Comparison of ENCODE assay signal across 9 mouse cellular contexts in the genomic region with DNA sequence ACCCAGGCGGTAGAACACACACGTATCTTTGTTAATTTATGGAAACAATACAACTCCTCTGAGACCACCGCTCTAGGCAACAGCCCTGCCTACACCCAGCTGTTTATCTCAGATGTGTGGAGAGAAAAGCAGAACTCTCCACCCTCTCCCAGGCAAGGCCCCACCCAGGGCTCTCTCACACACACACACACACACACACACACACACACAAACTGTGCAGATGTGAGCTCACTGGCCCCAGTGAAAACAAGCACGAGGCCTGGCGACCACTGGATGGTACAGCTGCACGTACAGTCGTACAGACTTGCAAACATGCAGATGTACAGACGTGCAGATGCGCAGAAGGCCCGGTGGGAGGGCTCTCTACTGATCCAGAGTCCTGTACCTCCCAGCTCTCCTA. TPM values are rescaled to one million over a fixed set of nuclear protein-coding genes. Genes with fewer than 3 reads are reported as not detected.
DNase-seq lines count a peak whose midpoint lies in the region; ATAC-seq and TF ChIP-seq lines count a peak whose summit lies in the region.
"Had no signal": no experiment of that assay in that cellular context is flagged by ENCODE, and none has a peak within 500 bp of the region (broad histone marks: within the 10 kb centered on the region; RNA-seq: fewer than 3 reads in every experiment).

No protein-coding gene starts in this region.

- peaks cover 2% of the 10 kb centered on the region; the same call in 1 of the 2 replicates for H3K36me3 ChIP-seq in heart, adult 2 months (ENCODE audit: control insufficient read depth, insufficient read depth, low read length)
- H3K36me3 ChIP-seq in hindbrain, embryonic 14.5 days (replicated peaks; ENCODE audit: control insufficient read depth, insufficient read depth) = no peaks in the 10 kb centered on the region

- WGBS in heart, adult 2 months = 65% methylated on average over 10 of the region's 10 CpGs
- 54% methylated on average over 10 of the region's 10 CpGs for WGBS in hindbrain, embryonic 14.5 days
- 41% methylated on average over 10 of the region's 10 CpGs for WGBS in olfactory bulb, adult 2 months

- peaks cover 19% of the 10 kb centered on the region for H3K4me1 ChIP-seq in heart, adult 2 months (ENCODE audit: control insufficient read depth, insufficient read depth, low read length)
- H3K4me1 ChIP-seq in hindbrain, embryonic 14.5 days (replicated peaks; ENCODE audit: control insufficient read depth, insufficient read depth, low read length) = peaks cover 15% of the 10 kb centered on the region; the same call in 1 of the 2 replicates
- H3K4me1 ChIP-seq in olfactory bulb, adult 2 months (ENCODE audit: control insufficient read depth, insufficient read depth, low read length) = peaks cover 44% of the 10 kb centered on the region

- intact Hi-C loops in heart, adult 2 months (cut with DNase I) = loop anchor here (2.0 kb wide), 1 partner anchor 26 kb away; no protein-coding TSS in a partner anchor

- DNase-seq in heart, adult 2 months = peak in 1 of 2 experiments; percentile 56
- DNase-seq in heart, adult 9 months (ENCODE audit: low spot score in 2 of 2) = no peak
- DNase-seq in MN1 (ENCODE audit: low spot score) = peak; percentile 82
- DNase-seq in hindbrain, embryonic 14.5 days (ENCODE audit: low spot score) = no peak
- DNase-seq in embryo, embryonic 10.5 days (ENCODE audit: low spot score) = no peak
- DNase-seq in urinary bladder, postnatal 14 days (ENCODE audit: low spot score) = no peak
- DNase-seq in frontal cortex, postnatal 10 days (ENCODE audit: low spot score in 2 of 2) = no peak

- H3K4me2 ChIP-seq in hindbrain, embryonic 14.5 days (replicated peaks) = no peak overlapping the region

- no peak overlapping the region for H3K4me3 ChIP-seq in heart, adult 2 months
- H3K4me3 ChIP-seq in hindbrain, embryonic 14.5 days (replicated peaks; ENCODE audit: low read length) = no peak overlapping the region
- H3K4me3 ChIP-seq in olfactory bulb, adult 2 months (ENCODE audit: insufficient read depth, low read depth, low read length) = no peak overlapping the region

- peak overlapping the region; percentile 57 for H3K27ac ChIP-seq in heart, adult 2 months
- H3K27ac ChIP-seq in hindbrain, embryonic 14.5 days = peak overlapping the region; percentile 14; the same call in 1 of the 2 replicates
- peak overlapping the region; percentile 47 for H3K27ac ChIP-seq in olfactory bulb, adult 2 months (ENCODE audit: insufficient read depth, low read depth, low read length)

- no peak for TF ChIP-seq POLR2A in heart, adult 2 months (IDR thresholded peaks at IDR 0.05; ENCODE audit: insufficient read depth, low read depth, low read length)
- TF ChIP-seq POLR2A in olfactory bulb, adult 2 months (IDR thresholded peaks at IDR 0.05; ENCODE audit: insufficient read depth, low read depth, low read length) = no peak

- peak; percentile 43; the same call in 1 of the 2 replicates for ATAC-seq in hindbrain, embryonic 14.5 days (ENCODE audit: low FRiP score)

- TF ChIP-seq CTCF in heart, adult 2 months (IDR thresholded peaks at IDR 0.05) = no peak
- no peak for TF ChIP-seq CTCF in olfactory bulb, adult 2 months (IDR thresholded peaks at IDR 0.05; ENCODE audit: insufficient read depth, low read depth, low read length)

- H3K79me2 ChIP-seq in heart, adult 2 months (replicated peaks; ENCODE audit: control insufficient read depth, insufficient read depth, low read length) = no peaks in the 10 kb centered on the region

- no peak for TF ChIP-seq EP300 in heart, adult 2 months (IDR thresholded peaks at IDR 0.05; ENCODE audit: insufficient read depth, low read depth, low read length)

- no peaks in the 10 kb centered on the region for H3K9me3 ChIP-seq in hindbrain, embryonic 14.5 days (ENCODE audit: control insufficient read depth, low read length)

- peak overlapping the region; percentile 37; the same call in 1 of the 2 replicates for H3K9ac ChIP-seq in heart, adult 2 months (ENCODE audit: low read depth, low read length)
- H3K9ac ChIP-seq in hindbrain, embryonic 14.5 days = no peak overlapping the region

- no peaks in the 10 kb centered on the region for H3K27me3 ChIP-seq in heart, adult 2 months (ENCODE audit: control insufficient read depth, insufficient read depth, low read length)
- H3K27me3 ChIP-seq in hindbrain, embryonic 14.5 days (ENCODE audit: control insufficient read depth, insufficient read depth, low read length) = no peaks in the 10 kb centered on the region

RNA-seq across cellular contexts. Expression of gene Endou, which starts 13.8 kb away (rescaled TPM):
- total RNA-seq in heart, adult 2 months (2021) = 1 to 10 TPM; 1.1 to 1.2 TPM
- 2.4 TPM in 2 replicates for polyA plus RNA-seq in heart, adult 2 months (2012; rRNA removed)
- 0.20 and 0.31 TPM in 2 replicates for polyA plus RNA-seq in hindbrain, embryonic 14.5 days (2014; fragmentation: Nextera tagmentation; extraction: Ambion mirVana)
- polyA plus RNA-seq in olfactory bulb, adult 2 months (2012; ENCODE audit: insufficient read depth, insufficient read length, low replicate concordance, missing spikeins) = not detected in 2 replicates
- polyA plus RNA-seq: embryonic facial prominence, embryonic 11.5 days had no signal

RNA-seq across cellular contexts. Expression of gene Rapgef3, which starts 22.8 kb away (rescaled TPM):
- total RNA-seq in heart, adult 2 months (2021) = 10 to 100 TPM; 21.5 to 27.9 TPM
- polyA plus RNA-seq in heart, adult 2 months (2012; rRNA removed) = 44.4 and 57.0 TPM in 2 replicates
- 7.3 and 9.6 TPM in 2 replicates for polyA plus RNA-seq in hindbrain, embryonic 14.5 days (2014; fragmentation: Nextera tagmentation; extraction: Ambion mirVana)
- not detected in 2 replicates for polyA plus RNA-seq in olfactory bulb, adult 2 months (2012; ENCODE audit: insufficient read depth, insufficient read length, low replicate concordance, missing spikeins)

RNA-seq across cellular contexts. Expression of gene Slc48a1, which starts 33.4 kb away (rescaled TPM):
- total RNA-seq in heart, adult 2 months (2021) = 10 to 100 TPM; 72.7 to 73.0 TPM
- polyA plus RNA-seq in heart, adult 2 months (2012; rRNA removed) = 82.8 and 85.3 TPM in 2 replicates
- polyA plus RNA-seq in hindbrain, embryonic 14.5 days (2014; fragmentation: Nextera tagmentation; extraction: Ambion mirVana) = 92.6 and 101 TPM in 2 replicates
- not detected in 2 replicates for polyA plus RNA-seq in olfactory bulb, adult 2 months (2012; ENCODE audit: insufficient read depth, insufficient read length, low replicate concordance, missing spikeins)

RNA-seq across cellular contexts. Expression of gene Rpap3, which starts 39.3 kb away (rescaled TPM):
- total RNA-seq in heart, adult 2 months (2021) = 10 to 100 TPM; 12.7 to 14.2 TPM
- 4.4 and 7.4 TPM in 2 replicates for polyA plus RNA-seq in heart, adult 2 months (2012; rRNA removed)
- 42.1 and 45.6 TPM in 2 replicates for polyA plus RNA-seq in hindbrain, embryonic 14.5 days (2014; fragmentation: Nextera tagmentation; extraction: Ambion mirVana)
- polyA plus RNA-seq in olfactory bulb, adult 2 months (2012; ENCODE audit: insufficient read depth, insufficient read length, low replicate concordance, missing spikeins) = not detected in 2 replicates

Comparison
In these comparisons a context has a peak if more than half of its experiments do, and no peak if none do; other contexts are left out.
1. RNA of gene Endou, which starts 13.8 kb away (polyA plus RNA-seq): not detected in olfactory bulb, adult 2 months; 2.4 TPM in heart, adult 2 months and 0.20 to 0.31 TPM in hindbrain, embryonic 14.5 days; every median in the first group is over 10 times any median in the second.
2. Peak in every context shown above with its lines, with median percentiles within 50 percentile points of each other: H3K27ac ChIP-seq.